Mouse (Mus musculus) MEL (cell line): ENCODE measurements around the gene Fancf. TPM values are rescaled to one million over a fixed set of nuclear protein-coding genes. Genes with fewer than 3 reads are reported as not detected.

ENCODE experiments used
- DNase-seq: peaks from one replicate; pipeline ENCODE4 v3.0.0; 2011; ENCODE audit warnings: low read depth, low spot score
- H3K27ac ChIP-seq: 2 replicates; pipeline ENCODE4 v1.5.1; 2012; ENCODE audit warnings: low read depth, mild to moderate bottlenecking, control low read depth, low read length, moderate library complexity; ENCODE audit not compliant: control insufficient read depth
- H3K27me3 ChIP-seq, 2 experiments: fragments of 150-350 bp in 1 of 2; sonication (generic) in 1 of 2; 2 replicates each; pipeline ENCODE4 v1.6.1; 2012; ENCODE audit warnings: low read length in 2 of 2, mild to moderate bottlenecking in 2 of 2, improper control_type of control experiment in 1 of 2, moderate library complexity in 1 of 2; ENCODE audit not compliant: insufficient read depth in 2 of 2, control insufficient read depth in 1 of 2
- H3K36me3 ChIP-seq, 2 experiments: 2 replicates each; pipeline ENCODE4 v1.6.1; 2012 to 2014; ENCODE audit warnings: low read length in 2 of 2, improper control_type of control experiment in 1 of 2, inconsistent platforms in 1 of 2, mild to moderate bottlenecking in 1 of 2; ENCODE audit not compliant: insufficient read depth in 2 of 2, control insufficient read depth in 1 of 2
- H3K4me1 ChIP-seq, 2 experiments: fragments of 150-350 bp in 1 of 2; sonication (generic) in 1 of 2; 2 replicates each; pipeline ENCODE4 v1.6.1; 2012; ENCODE audit warnings: low read length in 2 of 2, improper control_type of control experiment in 1 of 2, mild to moderate bottlenecking in 1 of 2; ENCODE audit not compliant: insufficient read depth in 2 of 2, control insufficient read depth in 1 of 2
- H3K4me3 ChIP-seq, 2 experiments: fragments of 150-350 bp in 1 of 2; sonication (generic) in 1 of 2; 2 replicates each; pipeline ENCODE4 v1.5.1; 2012; ENCODE audit warnings: low read depth in 2 of 2, low read length in 2 of 2, mild to moderate bottlenecking in 2 of 2, moderate library complexity in 2 of 2, control low read depth in 1 of 2, improper control_type of control experiment in 1 of 2; ENCODE audit not compliant: control insufficient read depth in 1 of 2, insufficient read depth in 1 of 2
- H3K79me2 ChIP-seq: 2 replicates; pipeline ENCODE4 v1.6.1; 2012; ENCODE audit warnings: mild to moderate bottlenecking, low read length, moderate library complexity; ENCODE audit not compliant: control insufficient read depth, poor library complexity, insufficient read depth
- H3K9ac ChIP-seq: 2 replicates; pipeline ENCODE4 v1.6.1; 2012; ENCODE audit warnings: low read depth, mild to moderate bottlenecking, control low read depth, low read length, moderate library complexity; ENCODE audit not compliant: control insufficient read depth, poor library complexity, severe bottlenecking
- H3K9me3 ChIP-seq: fragments of 150-350 bp; sonication (generic); replicated peaks from 2 replicates; pipeline ENCODE4 v1.6.1; 2012; ENCODE audit warnings: mild to moderate bottlenecking, low read length, improper control_type of control experiment, moderate library complexity; ENCODE audit not compliant: insufficient read depth
- BHLHE40 ChIP-seq: IDR thresholded peaks from 2 replicates; pipeline ENCODE4 v1.6.1; 2012; ENCODE audit warnings: low read depth, mild to moderate bottlenecking, inconsistent platforms, low read length, improper control_type of control experiment, borderline replicate concordance
- CTCF ChIP-seq, 3 experiments: IDR thresholded peaks in 2 of 3; conservative IDR thresholded peaks in 1 of 3; 2 replicates each; pipeline ENCODE4 v1.5.1; 2011 to 2012; ENCODE audit warnings: low read length in 3 of 3, low read depth in 2 of 3, mild to moderate bottlenecking in 2 of 3, improper control_type of control experiment in 1 of 3, inconsistent platforms in 1 of 3, mixed read lengths in 1 of 3, moderate library complexity in 1 of 3; ENCODE audit not compliant: control insufficient read depth in 1 of 3, insufficient read depth in 1 of 3, poor library complexity in 1 of 3, severe bottlenecking in 1 of 3
- ELF1 ChIP-seq: IDR thresholded peaks from 2 replicates; pipeline ENCODE4 v1.6.1; 2014; ENCODE audit warnings: low read depth, mild to moderate bottlenecking, inconsistent platforms, low read length, improper control_type of control experiment, moderate library complexity
- EP300 ChIP-seq, 2 experiments: IDR thresholded peaks; 2 replicates each; pipeline ENCODE4 v1.6.1; 2011; ENCODE audit warnings: improper control_type of control experiment in 2 of 2, low read length in 2 of 2, low read depth in 1 of 2, mild to moderate bottlenecking in 1 of 2
- ETS1 ChIP-seq: IDR thresholded peaks from 2 replicates; pipeline ENCODE4 v1.6.1; 2012; ENCODE audit warnings: low read depth, mild to moderate bottlenecking, inconsistent platforms, low read length, improper control_type of control experiment, moderate library complexity
- GABPA ChIP-seq: IDR thresholded peaks from 2 replicates; pipeline ENCODE4 v1.6.1; 2012; ENCODE audit warnings: low read depth, mild to moderate bottlenecking, inconsistent platforms, low read length, improper control_type of control experiment, moderate library complexity
- GATA1 ChIP-seq: IDR thresholded peaks from 2 replicates; pipeline ENCODE4 v1.6.1; 2011; ENCODE audit warnings: low read depth, low read length, improper control_type of control experiment
- HCFC1 ChIP-seq: IDR thresholded peaks from 2 replicates; pipeline ENCODE4 v1.6.1; 2012; ENCODE audit warnings: low read depth, mild to moderate bottlenecking, inconsistent platforms, low read length, improper control_type of control experiment, moderate library complexity
- JUND ChIP-seq: IDR thresholded peaks from 2 replicates; pipeline ENCODE4 v1.6.1; 2011; ENCODE audit warnings: low read depth, mild to moderate bottlenecking, improper control_type of control experiment, low read length
- KAT2A ChIP-seq: conservative IDR thresholded peaks from 2 replicates; pipeline ENCODE4 v1.6.1; 2012; ENCODE audit warnings: low read depth, low read length, improper control_type of control experiment, inconsistent platforms
- MAX ChIP-seq: IDR thresholded peaks from 2 replicates; pipeline ENCODE4 v1.6.1; 2011; ENCODE audit warnings: low read length, improper control_type of control experiment
- MYB ChIP-seq: IDR thresholded peaks from 2 replicates; pipeline ENCODE4 v1.6.1; 2011; ENCODE audit warnings: mild to moderate bottlenecking, low read depth, low read length, improper control_type of control experiment
- MYC ChIP-seq: IDR thresholded peaks from 2 replicates; pipeline ENCODE4 v1.6.1; 2011; ENCODE audit warnings: low read depth, mild to moderate bottlenecking, low read length, improper control_type of control experiment, moderate library complexity
- NRF1 ChIP-seq: IDR thresholded peaks from 2 replicates; pipeline ENCODE4 v1.6.1; 2014; ENCODE audit warnings: low read depth, mild to moderate bottlenecking, inconsistent platforms, low read length, improper control_type of control experiment, moderate library complexity; ENCODE audit not compliant: poor library complexity, insufficient read depth, severe bottlenecking
- POLR2AphosphoS2 ChIP-seq: IDR thresholded peaks from 2 replicates; pipeline ENCODE4 v1.6.1; 2011; ENCODE audit warnings: low read length, improper control_type of control experiment
- RCOR1 ChIP-seq: IDR thresholded peaks from 2 replicates; pipeline ENCODE4 v1.6.1; 2012; ENCODE audit warnings: low read depth, mild to moderate bottlenecking, inconsistent platforms, low read length, improper control_type of control experiment
- SIN3A ChIP-seq: IDR thresholded peaks from 2 replicates; pipeline ENCODE4 v1.6.1; 2012; ENCODE audit warnings: low read length, improper control_type of control experiment, inconsistent platforms
- SMC3 ChIP-seq: IDR thresholded peaks from 2 replicates; pipeline ENCODE4 v1.6.1; 2011; ENCODE audit warnings: low read depth, low read length, improper control_type of control experiment
- TAL1 ChIP-seq: IDR thresholded peaks from 2 replicates; pipeline ENCODE4 v1.6.1; 2012; ENCODE audit warnings: mild to moderate bottlenecking, inconsistent platforms, low read length, moderate library complexity, mixed read lengths
- TCF12 ChIP-seq: IDR thresholded peaks from 2 replicates; pipeline ENCODE4 v1.6.1; 2014; ENCODE audit warnings: low read depth, mild to moderate bottlenecking, inconsistent platforms, low read length, improper control_type of control experiment, moderate library complexity
- USF1 ChIP-seq: IDR thresholded peaks from 2 replicates; pipeline ENCODE4 v1.6.1; 2014; ENCODE audit warnings: low read depth, mild to moderate bottlenecking, inconsistent platforms, low read length, improper control_type of control experiment, moderate library complexity
- USF2 ChIP-seq, 2 experiments: IDR thresholded peaks; 2 replicates each; pipeline ENCODE4 v1.6.1; 2011 to 2012; ENCODE audit warnings: improper control_type of control experiment in 2 of 2, low read length in 2 of 2, borderline replicate concordance in 1 of 2, inconsistent platforms in 1 of 2, low read depth in 1 of 2, mild to moderate bottlenecking in 1 of 2; ENCODE audit not compliant: insufficient read depth in 1 of 2
- ZNF384 ChIP-seq: IDR thresholded peaks from 2 replicates; pipeline ENCODE4 v1.6.1; 2012; ENCODE audit warnings: low read depth, mild to moderate bottlenecking, inconsistent platforms, low read length, improper control_type of control experiment
- polyA plus RNA-seq, 2 experiments: library from polyadenylated mRNA; stranded (reverse) in 1 of 2; unstranded in 1 of 2; fragments of >175 nt in 1 of 2; fragments of >200 nt in 1 of 2; gene quantifications; 2 replicates each; pipeline versions ENCODE4 v1.2.1 to v1.2.4; 2012; ENCODE audit warnings: low replicate concordance in 2 of 2, low read depth in 1 of 2; ENCODE audit not compliant: insufficient read length in 2 of 2, insufficient read depth in 1 of 2, missing spikeins in 1 of 2
- total RNA-seq: library from RNA; depleted of rRNA; stranded (reverse); fragments of 300-350 nt; gene quantifications from 2 replicates; pipeline ENCODE4 v1.2.3, GENCODE M21; 2012

Fancf gene
- total and polyA plus RNA-seq, 3 experiments = 11.0 to 12.9 TPM; not detected in 1

GRCm38 (mm10) chr7:51893008-51893407 lies 30.9 kb upstream of the Fancf start:
- no peaks in the 10 kb centered on the region for H3K9me3 ChIP-seq
- H3K79me2 ChIP-seq = no peaks in the 10 kb centered on the region
- TF ChIP-seq JUND = no peak
- TF ChIP-seq ETS1 = no peak
- TF ChIP-seq MYC = no peak
- TF ChIP-seq TCF12 = no peak
- no peak for TF ChIP-seq GABPA
- no peak for TF ChIP-seq MAX
- no peak for TF ChIP-seq EP300 (IDR thresholded peaks at IDR 0.05; ENCODE audit: low read depth in 1 of 2, low read length in 2 of 2)
- no peak for TF ChIP-seq ELF1
- no peak for TF ChIP-seq MYB
- TF ChIP-seq HCFC1 = no peak
- no peak for TF ChIP-seq NRF1
- TF ChIP-seq USF1 = no peak
- no peak for DNase-seq
- no peak overlapping the region for H3K4me3 ChIP-seq
- no peak overlapping the region for H3K27ac ChIP-seq
- peaks cover 0 to 9% of the 10 kb centered on the region in 2 experiments; a peak in 2 of 4 replicates for H3K36me3 ChIP-seq
- no peaks in the 10 kb centered on the region for H3K27me3 ChIP-seq
- H3K9ac ChIP-seq = no peak overlapping the region
- peaks cover 5% of the 10 kb centered on the region in 2 experiments for H3K4me1 ChIP-seq

- peak; percentile 71 for DNase-seq
- Histone ChIP-seq H3K9ac (no peak overlapping the region), H3K4me3 (no peak overlapping the region), H3K9me3 (no peaks in the 10 kb centered on the region), H3K27me3 (no peaks in the 10 kb centered on the region), H3K27ac (peak overlapping the region; percentile 36), H3K36me3 (peaks cover 0 to 9% of the 10 kb centered on the region in 2 experiments; a peak in 2 of 4 replicates), H3K79me2 (no peaks in the 10 kb centered on the region), H3K4me1 (peaks cover 5% of the 10 kb centered on the region in 2 experiments)
- TF ChIP-seq HCFC1 (no peak), SIN3A (no peak), ZNF384 (no peak), TAL1 (no peak), JUND (0 out of 2 replicates have a peak, but pooled peaks have one; percentile 51), CTCF (IDR thresholded peaks at IDR 0.05 in 2 of 3, conservative IDR thresholded peaks at IDR 0.05 in 1 of 3; ENCODE audit: control insufficient read depth in 1 of 3, insufficient read depth in 1 of 3, low read depth in 2 of 3, low read length in 3 of 3, poor library complexity in 1 of 3, severe bottlenecking in 1 of 3) (no peak), ETS1 (peak; percentile 53), USF2 (IDR thresholded peaks at IDR 0.05; ENCODE audit: borderline replicate concordance in 1 of 2, insufficient read depth in 1 of 2, low read depth in 1 of 2, low read length in 2 of 2) (no peak), ELF1 (no peak), POLR2AphosphoS2 (no peak), GATA1 (no peak), KAT2A (no peak), SMC3 (no peak), EP300 (IDR thresholded peaks at IDR 0.05; ENCODE audit: low read depth in 1 of 2, low read length in 2 of 2) (peak in 1 of 2 experiments; percentile 38; a peak in 2 of 4 replicates), RCOR1 (no peak), BHLHE40 (no peak)
Observed at GRCm38 (mm10) chr7:51892224-51892965, 30.3 kb upstream of the Fancf start.
